Mouse (Mus musculus) G1E (cell line): Measurements from ENCODE around the gene Fam185a.

ENCODE experiments used
- CTCF ChIP-seq: IDR thresholded peaks from 2 replicates; pipeline ENCODE4 v1.5.1; 2012; ENCODE audit warnings: low read depth, low read length, inconsistent platforms, mixed read lengths
- GATA1 ChIP-seq: IDR thresholded peaks from 2 replicates; pipeline ENCODE4 v1.6.1; 2012; ENCODE audit warnings: borderline replicate concordance, low read length, inconsistent platforms, mixed read lengths
- POLR2AphosphoS5 ChIP-seq: IDR thresholded peaks from 2 replicates; pipeline ENCODE4 v1.6.1; 2012; ENCODE audit warnings: low read depth, low read length, inconsistent platforms; ENCODE audit not compliant: insufficient replicate concordance

DNA sequence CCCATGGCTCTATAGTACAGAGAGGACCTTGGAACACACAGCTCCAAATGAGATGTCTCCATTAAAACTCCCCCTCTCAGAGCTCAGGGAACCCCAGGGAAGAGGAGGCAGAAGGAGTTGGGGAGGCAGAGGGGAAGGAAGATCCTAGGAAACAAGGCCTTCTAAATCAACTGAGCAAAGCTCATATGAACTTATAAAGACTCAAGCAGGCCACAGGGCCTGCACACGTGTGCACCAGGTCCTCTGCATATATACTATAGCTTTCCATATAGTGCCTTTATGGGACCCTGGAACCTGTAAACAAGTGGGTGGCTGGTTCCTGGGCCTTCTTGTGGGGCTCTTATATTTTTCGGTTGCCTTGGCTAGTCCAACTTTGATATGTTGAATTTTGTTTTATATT, 30.2 kb upstream of the Fam185a start:
- no peak for TF ChIP-seq GATA1
- no peak for TF ChIP-seq CTCF
- TF ChIP-seq POLR2AphosphoS5, result no peak
